Mouse (Mus musculus): ENCODE data around the gene Gga1. TPM values are rescaled to one million over a fixed set of nuclear protein-coding genes. Genes with fewer than 3 reads are reported as not detected.

Gga1 gene
- polyA plus RNA-seq, 1 experiment from 2014 or later = 53.6 TPM

DNA sequence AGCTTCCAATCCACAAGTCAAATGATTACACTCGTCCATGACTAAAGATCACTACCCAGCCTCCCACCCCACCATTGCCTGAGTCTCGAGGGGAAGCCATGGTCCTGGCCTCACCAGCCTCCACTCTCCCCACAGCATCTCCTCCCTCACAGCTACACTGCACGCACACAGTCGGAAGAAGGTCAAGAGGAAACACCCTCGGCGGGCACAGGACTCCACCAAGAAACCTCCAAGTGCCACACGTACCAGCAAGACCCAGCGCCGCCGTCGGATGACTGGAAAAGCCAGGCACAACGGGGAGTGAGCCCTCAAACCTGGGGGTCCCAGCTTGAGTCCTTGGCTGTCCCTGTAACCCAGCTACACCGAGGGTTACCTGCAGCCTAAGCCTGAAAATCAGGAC, 63.3 kb downstream of the Gga1 start:
- ATAC-seq (ENCODE audit: low FRiP score) = no peak
- H3K27ac ChIP-seq = no peak overlapping the region
- peaks cover 20% of the 10 kb centered on the region for H3K4me1 ChIP-seq
- WGBS = 96% methylated on average over 13 of the region's 13 CpGs
- peaks cover 56% of the 10 kb centered on the region for H3K36me3 ChIP-seq (replicated peaks)
- H3K27me3 ChIP-seq = no peaks in the 10 kb centered on the region
- no peak overlapping the region for H3K9ac ChIP-seq
- no peaks in the 10 kb centered on the region for H3K9me3 ChIP-seq
- no peak overlapping the region for H3K4me3 ChIP-seq (replicated peaks)
- no peak overlapping the region for H3K4me2 ChIP-seq

DNA sequence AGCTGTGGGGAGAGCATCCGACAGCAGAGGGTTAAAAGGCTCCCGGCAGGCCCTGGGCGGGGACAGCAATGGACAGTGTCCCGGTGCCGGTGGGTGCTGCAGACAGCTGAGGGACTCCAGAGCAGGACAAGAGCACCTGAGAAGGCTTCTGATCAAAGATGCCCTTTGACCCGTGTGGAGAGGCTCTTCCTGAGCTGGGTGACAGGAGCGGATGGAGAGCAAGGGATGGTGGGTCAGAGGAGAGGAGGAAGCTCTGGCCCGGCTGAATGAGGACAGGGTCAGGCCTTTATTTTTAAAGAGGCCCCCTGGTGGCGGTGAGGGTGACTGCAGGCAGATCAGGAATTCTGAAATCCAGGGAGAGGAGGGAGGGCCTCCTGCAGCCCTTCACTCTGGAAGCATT, 65.7 kb downstream of the Gga1 start:
- peaks cover 13% of the 10 kb centered on the region; the same call in 1 of the 2 replicates for H3K27me3 ChIP-seq
- no peak overlapping the region for H3K27ac ChIP-seq
- no peaks in the 10 kb centered on the region for H3K9me3 ChIP-seq
- peak; percentile 61 for ATAC-seq (ENCODE audit: low FRiP score)
- H3K4me3 ChIP-seq (replicated peaks) = peak overlapping the region; percentile 22; the same call in 1 of the 2 replicates
- WGBS = 2% methylated on average over 9 of the region's 9 CpGs
- H3K9ac ChIP-seq = peak overlapping the region; percentile 48
- H3K36me3 ChIP-seq (replicated peaks) = peaks cover 42% of the 10 kb centered on the region
- peaks cover 7% of the 10 kb centered on the region for H3K4me1 ChIP-seq
- peak overlapping the region; percentile 50 for H3K4me2 ChIP-seq

Small RNA genes lying within 50 kb of the gene (microRNA-seq; reads per million reads assigned to microRNA genes)
- not detected for gene Mir6955

Other genes starting within 250 kb of the Gga1 start
- gene Elfn2, start 158.4 kb upstream of the Gga1 start, polyA plus RNA-seq (2016; fragmentation: Nextera tagmentation; extraction: Ambion mirVana) = 1.2 TPM in 2 replicates
- gene Mfng, start 103.7 kb upstream of the Gga1 start, polyA plus RNA-seq (2016; fragmentation: Nextera tagmentation; extraction: Ambion mirVana) = 137 and 147 TPM in 2 replicates
- 2.0 and 2.1 TPM in 2 replicates for gene Card10, start 74.1 kb upstream of the Gga1 start, polyA plus RNA-seq (2016; fragmentation: Nextera tagmentation; extraction: Ambion mirVana)
- 7.7 and 8.4 TPM in 2 replicates for gene Cdc42ep1, start 34.6 kb upstream of the Gga1 start, polyA plus RNA-seq (2016; fragmentation: Nextera tagmentation; extraction: Ambion mirVana)
- gene Lgals2, start 21.7 kb upstream of the Gga1 start, polyA plus RNA-seq (2016; fragmentation: Nextera tagmentation; extraction: Ambion mirVana) = not detected in 2 replicates
- gene Gm49510, start 22.5 kb downstream of the Gga1 start, polyA plus RNA-seq (2016; fragmentation: Nextera tagmentation; extraction: Ambion mirVana) = 0.18 TPM in 1 of 2 replicates, not detected in the other
- gene Sh3bp1, start 22.6 kb downstream of the Gga1 start, polyA plus RNA-seq (2016; fragmentation: Nextera tagmentation; extraction: Ambion mirVana) = 10.3 TPM in 2 replicates
- 51.7 and 53.6 TPM in 2 replicates for gene Pdxp, start 36.7 kb downstream of the Gga1 start, polyA plus RNA-seq (2016; fragmentation: Nextera tagmentation; extraction: Ambion mirVana)
- 216 and 321 TPM in 2 replicates for gene Lgals1, start 49.5 kb downstream of the Gga1 start, polyA plus RNA-seq (2016; fragmentation: Nextera tagmentation; extraction: Ambion mirVana)
- gene Nol12, start 57.7 kb downstream of the Gga1 start, polyA plus RNA-seq (2016; fragmentation: Nextera tagmentation; extraction: Ambion mirVana) = 53.5 and 56.4 TPM in 2 replicates
- 40.4 and 46.9 TPM in 2 replicates for gene Triobp, start 70.5 kb downstream of the Gga1 start, polyA plus RNA-seq (2016; fragmentation: Nextera tagmentation; extraction: Ambion mirVana)
- 638 and 696 TPM in 2 replicates for gene H1f0, start 151.3 kb downstream of the Gga1 start, polyA plus RNA-seq (2016; fragmentation: Nextera tagmentation; extraction: Ambion mirVana)
- gene Galr3, start 164.7 kb downstream of the Gga1 start, polyA plus RNA-seq (2016; fragmentation: Nextera tagmentation; extraction: Ambion mirVana) = not detected in 2 replicates
- 59.5 and 60.0 TPM in 2 replicates for gene Ankrd54, start 185.7 kb downstream of the Gga1 start, polyA plus RNA-seq (2016; fragmentation: Nextera tagmentation; extraction: Ambion mirVana)
- 209 and 216 TPM in 2 replicates for gene Eif3l, start 198.0 kb downstream of the Gga1 start, polyA plus RNA-seq (2016; fragmentation: Nextera tagmentation; extraction: Ambion mirVana)
- gene Micall1, start 231.7 kb downstream of the Gga1 start, polyA plus RNA-seq (2016; fragmentation: Nextera tagmentation; extraction: Ambion mirVana) = 8.4 and 9.5 TPM in 2 replicates

Data from forebrain, embryonic 12.5 days (tissue).